Mouse (Mus musculus) stomach, embryonic 15.5 days (tissue): ENCODE measurements at regions not wholly inside any gene's neighbourhood (a gene's known extent, or its start where the extent isn't known, plus 50 kb on each side); places are given as distances from the start of the nearest gene placed in this dataset.

Source experiments
- ATAC-seq: fragments of 200-750 bp; cut with Nextera tagmentation; 2 replicates; pipeline ENCODE4 v1.8.0; 2017; ENCODE audit warnings: low read depth, moderate number of reproducible peaks, moderate TSS enrichment; ENCODE audit not compliant: insufficient read depth, low FRiP score
- H3K27ac ChIP-seq: fragments of 300-500 bp; sonication (generic); 2 replicates; pipeline ENCODE4 v1.5.1; 2015; ENCODE audit warnings: mild to moderate bottlenecking, inconsistent platforms
- H3K27me3 ChIP-seq: fragments of 300-500 bp; sonication (generic); replicated peaks from 2 replicates; pipeline ENCODE4 v1.6.1; 2015; ENCODE audit warnings: inconsistent platforms
- H3K36me3 ChIP-seq: fragments of 300-500 bp; sonication (generic); 2 replicates; pipeline ENCODE4 v1.6.1; 2015; ENCODE audit warnings: inconsistent platforms
- H3K4me1 ChIP-seq: fragments of 300-500 bp; sonication (generic); 2 replicates; pipeline ENCODE4 v1.6.1; 2015; ENCODE audit warnings: inconsistent platforms
- H3K4me2 ChIP-seq: fragments of 300-500 bp; sonication (generic); 2 replicates; pipeline ENCODE4 v1.6.1; 2015; ENCODE audit warnings: mild to moderate bottlenecking, inconsistent platforms
- H3K4me3 ChIP-seq: fragments of 300-500 bp; sonication (generic); replicated peaks from 2 replicates; pipeline ENCODE4 v1.5.1; 2015; ENCODE audit warnings: inconsistent platforms
- H3K9ac ChIP-seq: fragments of 300-500 bp; sonication (generic); 2 replicates; pipeline ENCODE4 v1.6.1; 2015; ENCODE audit warnings: inconsistent platforms
- H3K9me3 ChIP-seq: fragments of 300-500 bp; sonication (generic); 2 replicates; pipeline ENCODE4 v1.6.1; 2016; ENCODE audit warnings: inconsistent platforms
- WGBS: fragments of 180-500 bp; shearing (Covaris S2); methylation state at CpG from one replicate; pipeline ENCODE4 v1.1.7; 2015; 5-methylcytosine and 5-hydroxymethylcytosine counted together

- Histone ChIP-seq H3K9ac (no peak overlapping the region), H3K27me3 (no peaks in the 10 kb centered on the region), H3K36me3 (no peaks in the 10 kb centered on the region), H3K9me3 (no peaks in the 10 kb centered on the region), H3K4me2 (no peak overlapping the region), H3K4me1 (no peaks in the 10 kb centered on the region), H3K4me3 (no peak overlapping the region), H3K27ac (no peak overlapping the region)
- peak; percentile 86; the same call in 1 of the 2 replicates for ATAC-seq
- 69% methylated on average over 5 of the region's 5 CpGs for WGBS
Observed at GRCm38 (mm10) chr5:64567813-64568212, 235.4 kb upstream of the Klf3 start.

GRCm38 (mm10) chr5:64568294-64568693, 234.9 kb upstream of the Klf3 start:
- Histone ChIP-seq H3K9me3 (no peaks in the 10 kb centered on the region), H3K4me1 (no peaks in the 10 kb centered on the region), H3K4me2 (no peak overlapping the region), H3K27me3 (no peaks in the 10 kb centered on the region), H3K36me3 (no peaks in the 10 kb centered on the region), H3K9ac (no peak overlapping the region), H3K27ac (no peak overlapping the region), H3K4me3 (no peak overlapping the region)
- WGBS, result 87% methylated on average over 3 of the region's 3 CpGs
- no peak for ATAC-seq

GRCm38 (mm10) chr5:64574386-64574785, 228.8 kb upstream of the Klf3 start:
- no peaks in the 10 kb centered on the region for H3K27me3 ChIP-seq
- 88% methylated on average over 10 of the region's 10 CpGs for whole genome bisulfite sequencing
- H3K9ac ChIP-seq, result no peak overlapping the region
- H3K4me1 ChIP-seq, result peaks cover 10% of the 10 kb centered on the region; the same call in 1 of the 2 replicates
- no peak for ATAC-seq
- H3K9me3 ChIP-seq, result no peaks in the 10 kb centered on the region
- H3K4me3 ChIP-seq, result no peak overlapping the region
- H3K4me2 ChIP-seq, result no peak overlapping the region
- no peaks in the 10 kb centered on the region for H3K36me3 ChIP-seq
- H3K27ac ChIP-seq, result no peak overlapping the region

GRCm38 (mm10) chr5:64575896-64576295, 227.3 kb upstream of the Klf3 start:
- ATAC-seq, result no peak
- peak overlapping the region; percentile 37; the same call in 1 of the 2 replicates for H3K27ac ChIP-seq
- H3K4me2 ChIP-seq, result no peak overlapping the region
- H3K4me1 ChIP-seq, result peaks cover 18% of the 10 kb centered on the region
- H3K27me3 ChIP-seq, result no peaks in the 10 kb centered on the region
- no peaks in the 10 kb centered on the region for H3K36me3 ChIP-seq
- 43% methylated on average over 6 of the region's 6 CpGs for WGBS
- H3K9ac ChIP-seq, result no peak overlapping the region
- H3K9me3 ChIP-seq, result no peaks in the 10 kb centered on the region
- no peak overlapping the region for H3K4me3 ChIP-seq

- 57% methylated on average over 19 of the region's 19 CpGs for WGBS
- no peak overlapping the region for H3K9ac ChIP-seq
- no peak overlapping the region for H3K4me3 ChIP-seq
- ATAC-seq, result no peak
- peaks cover 24% of the 10 kb centered on the region for H3K4me1 ChIP-seq
- H3K27me3 ChIP-seq, result no peaks in the 10 kb centered on the region
- H3K36me3 ChIP-seq, result no peaks in the 10 kb centered on the region
- H3K9me3 ChIP-seq, result no peaks in the 10 kb centered on the region
- no peak overlapping the region for H3K4me2 ChIP-seq
- peak overlapping the region; percentile 37 for H3K27ac ChIP-seq
Observed at GRCm38 (mm10) chr5:64576426-64577262, 226.5 kb upstream of the Klf3 start.

GRCm38 (mm10) chr5:64577424-64577823, 225.8 kb upstream of the Klf3 start:
- no peaks in the 10 kb centered on the region for H3K9me3 ChIP-seq
- H3K4me1 ChIP-seq, result peaks cover 27% of the 10 kb centered on the region
- H3K27ac ChIP-seq, result peak overlapping the region; percentile 37

GRCm38 (mm10) chr5:64578536-64578935, 224.7 kb upstream of the Klf3 start:
- Histone ChIP-seq H3K27ac (peak overlapping the region; percentile 91; the same call in 1 of the 2 replicates), H3K4me3 (no peak overlapping the region), H3K4me2 (no peak overlapping the region), H3K9ac (no peak overlapping the region), H3K9me3 (no peaks in the 10 kb centered on the region), H3K36me3 (no peaks in the 10 kb centered on the region), H3K4me1 (peaks cover 27% of the 10 kb centered on the region), H3K27me3 (no peaks in the 10 kb centered on the region)
- no peak for ATAC-seq
- 90% methylated on average over 6 of the region's 6 CpGs for WGBS

More at GRCm38 (mm10) chr5:64577424-64577823, 225.8 kb upstream of the Klf3 start:
- ATAC-seq, result no peak
- H3K9ac ChIP-seq, result no peak overlapping the region
- H3K4me3 ChIP-seq, result no peak overlapping the region
- H3K36me3 ChIP-seq, result no peaks in the 10 kb centered on the region
- H3K27me3 ChIP-seq, result no peaks in the 10 kb centered on the region
- no peak overlapping the region for H3K4me2 ChIP-seq
- WGBS, result 54% methylated on average over 7 of the region's 7 CpGs

- H3K4me1 ChIP-seq, result peaks cover 27% of the 10 kb centered on the region
- no peak for ATAC-seq
- H3K4me3 ChIP-seq, result no peak overlapping the region
- no peaks in the 10 kb centered on the region for H3K9me3 ChIP-seq
- peak overlapping the region; percentile 91 for H3K27ac ChIP-seq
- no peaks in the 10 kb centered on the region for H3K27me3 ChIP-seq
- WGBS, result 31% methylated on average over 5 of the region's 5 CpGs
- H3K36me3 ChIP-seq, result no peaks in the 10 kb centered on the region
- peak overlapping the region; percentile 49 for H3K4me2 ChIP-seq
- H3K9ac ChIP-seq, result no peak overlapping the region
Observed at GRCm38 (mm10) chr5:64579086-64579485, 224.1 kb upstream of the Klf3 start.

- H3K27me3 ChIP-seq, result no peaks in the 10 kb centered on the region
- peak overlapping the region; percentile 91 for H3K27ac ChIP-seq
- no peaks in the 10 kb centered on the region for H3K36me3 ChIP-seq
- H3K4me2 ChIP-seq, result peak overlapping the region; percentile 49
- H3K9ac ChIP-seq, result no peak overlapping the region
- H3K4me1 ChIP-seq, result peaks cover 27% of the 10 kb centered on the region
- H3K4me3 ChIP-seq, result no peak overlapping the region; the same call in 1 of the 2 replicates
- peak; percentile 90 for ATAC-seq
- no peaks in the 10 kb centered on the region for H3K9me3 ChIP-seq
- WGBS, result 7% methylated on average over 14 of the region's 14 CpGs
Observed at GRCm38 (mm10) chr5:64579494-64580339, 223.5 kb upstream of the Klf3 start.

- H3K9ac ChIP-seq, result no peak overlapping the region
- ATAC-seq, result no peak
- H3K4me2 ChIP-seq, result no peak overlapping the region; the same call in 1 of the 2 replicates
- no peaks in the 10 kb centered on the region for H3K27me3 ChIP-seq
- H3K4me3 ChIP-seq, result no peak overlapping the region
- H3K4me1 ChIP-seq, result peaks cover 27% of the 10 kb centered on the region
- WGBS, result 68% methylated on average over 3 of the region's 3 CpGs
- no peaks in the 10 kb centered on the region for H3K36me3 ChIP-seq
- H3K27ac ChIP-seq, result peak overlapping the region; percentile 91
- no peaks in the 10 kb centered on the region for H3K9me3 ChIP-seq
Observed at GRCm38 (mm10) chr5:64580340-64580723, 222.9 kb upstream of the Klf3 start.

GRCm38 (mm10) chr5:64580786-64581445, 222.3 kb upstream of the Klf3 start:
- H3K4me2 ChIP-seq, result no peak overlapping the region
- peaks cover 27% of the 10 kb centered on the region for H3K4me1 ChIP-seq
- H3K27ac ChIP-seq, result peak overlapping the region; percentile 91; the same call in 1 of the 2 replicates

More at GRCm38 (mm10) chr5:64580786-64581445, 222.3 kb upstream of the Klf3 start:
- ATAC-seq, result no peak
- H3K9ac ChIP-seq, result no peak overlapping the region
- 84% methylated on average over 6 of the region's 6 CpGs for WGBS
- H3K36me3 ChIP-seq, result no peaks in the 10 kb centered on the region
- H3K4me3 ChIP-seq, result no peak overlapping the region
- no peaks in the 10 kb centered on the region for H3K9me3 ChIP-seq
- no peaks in the 10 kb centered on the region for H3K27me3 ChIP-seq
